Mouse (Mus musculus) embryonic facial prominence, embryonic 10.5 days (tissue): ENCODE results near the gene Gsx2. TPM values are rescaled to one million over a fixed set of nuclear protein-coding genes. Genes with fewer than 3 reads are reported as not detected.

Source experiments
- DNase-seq: peaks from one replicate; pipeline ENCODE4 v3.0.0-alpha.2; 2017; ENCODE audit warnings: low spot score
- H3K27ac ChIP-seq: fragments of 300-500 bp; sonication (generic); replicated peaks from 2 replicates; pipeline ENCODE4 v1.5.1; 2016; ENCODE audit warnings: mild to moderate bottlenecking
- H3K27me3 ChIP-seq: fragments of 300-500 bp; sonication (generic); replicated peaks from 2 replicates; pipeline ENCODE4 v1.6.1; 2016; ENCODE audit warnings: low read depth, mild to moderate bottlenecking; ENCODE audit not compliant: poor library complexity, severe bottlenecking
- H3K36me3 ChIP-seq: fragments of 300-500 bp; sonication (generic); replicated peaks from 2 replicates; pipeline ENCODE4 v1.6.1; 2016; ENCODE audit warnings: mild to moderate bottlenecking, moderate library complexity
- H3K4me1 ChIP-seq: fragments of 300-500 bp; sonication (generic); 2 replicates; pipeline ENCODE4 v1.6.1; 2016
- H3K4me3 ChIP-seq: fragments of 300-500 bp; sonication (generic); 2 replicates; pipeline ENCODE4 v1.5.1; 2016; ENCODE audit warnings: mild to moderate bottlenecking, moderate library complexity
- H3K9me3 ChIP-seq: fragments of 300-500 bp; sonication (generic); 2 replicates; pipeline ENCODE4 v1.6.1; 2016; ENCODE audit warnings: mild to moderate bottlenecking
- WGBS: fragments of 180-500 bp; shearing (Covaris S2); methylation state at CpG from one replicate; pipeline ENCODE4 v1.1.7; 2016; 5-methylcytosine and 5-hydroxymethylcytosine counted together
- polyA plus RNA-seq: library from polyadenylated mRNA; unstranded; fragments of >200 nt; fragmentation: Nextera tagmentation; extraction: Ambion mirVana; gene quantifications from 2 replicates; pipeline ENCODE4 v1.2.1, GENCODE M21; 2016

Gene Gsx2
- polyA plus RNA-seq, 1 experiment from 2014 or later = 1.3 TPM

GRCm38 (mm10) chr5:75083061-75083460, 7.7 kb downstream of the Gsx2 start:
- no peak overlapping the region for H3K27ac ChIP-seq
- peaks cover 30% of the 10 kb centered on the region for H3K4me1 ChIP-seq
- 0 out of 2 replicates have a peak overlapping the region, but pooled peaks have one; percentile 1 for H3K4me3 ChIP-seq
- no peaks in the 10 kb centered on the region for H3K36me3 ChIP-seq
- WGBS = 0% methylated on average over 14 of the region's 14 CpGs
- peak; percentile 49 for DNase-seq
- H3K9me3 ChIP-seq = no peaks in the 10 kb centered on the region
- H3K27me3 ChIP-seq = peaks cover 100% of the 10 kb centered on the region

GRCm38 (mm10) chr5:75083591-75084392, 8.4 kb downstream of the Gsx2 start:
- H3K27me3 ChIP-seq = peaks cover 100% of the 10 kb centered on the region
- peak; percentile 42 for DNase-seq
- H3K9me3 ChIP-seq = no peaks in the 10 kb centered on the region
- no peaks in the 10 kb centered on the region for H3K36me3 ChIP-seq
- H3K27ac ChIP-seq = no peak overlapping the region
- 1% methylated on average over 27 of the region's 27 CpGs for WGBS
- H3K4me1 ChIP-seq = peaks cover 30% of the 10 kb centered on the region
- H3K4me3 ChIP-seq = no peak overlapping the region

- Histone ChIP-seq H3K9me3 (no peaks in the 10 kb centered on the region), H3K4me1 (peaks cover 29% of the 10 kb centered on the region), H3K36me3 (no peaks in the 10 kb centered on the region), H3K4me3 (no peak overlapping the region), H3K27me3 (peaks cover 100% of the 10 kb centered on the region), H3K27ac (no peak overlapping the region)
- no peak for DNase-seq
- 3% methylated on average over 8 of the region's 8 CpGs for WGBS
These were observed 9.0 kb downstream of the Gsx2 start for GRCm38 (mm10) chr5:75084393-75084870.

GRCm38 (mm10) chr5:75084871-75085520, 9.6 kb downstream of the Gsx2 start:
- H3K4me1 ChIP-seq = peaks cover 27% of the 10 kb centered on the region
- H3K27ac ChIP-seq = no peak overlapping the region; the same call in 1 of the 2 replicates
- H3K9me3 ChIP-seq = no peaks in the 10 kb centered on the region
- DNase-seq = peak; percentile 27
- peaks cover 100% of the 10 kb centered on the region for H3K27me3 ChIP-seq
- under 1% methylated on average over 25 of the region's 25 CpGs for WGBS
- H3K36me3 ChIP-seq = no peaks in the 10 kb centered on the region
- peak overlapping the region; percentile 35; the same call in 1 of the 2 replicates for H3K4me3 ChIP-seq

GRCm38 (mm10) chr5:75085521-75085875, 10.1 kb downstream of the Gsx2 start:
- Histone ChIP-seq H3K4me1 (peaks cover 27% of the 10 kb centered on the region), H3K27me3 (peaks cover 98% of the 10 kb centered on the region), H3K27ac (no peak overlapping the region), H3K4me3 (peak overlapping the region; percentile 35; the same call in 1 of the 2 replicates), H3K9me3 (no peaks in the 10 kb centered on the region), H3K36me3 (no peaks in the 10 kb centered on the region)
- DNase-seq = peak; percentile 37
- 1% methylated on average over 17 of the region's 17 CpGs for WGBS

- Histone ChIP-seq H3K27ac (no peak overlapping the region), H3K36me3 (no peaks in the 10 kb centered on the region), H3K27me3 (peaks cover 94% of the 10 kb centered on the region), H3K4me3 (no peak overlapping the region), H3K9me3 (no peaks in the 10 kb centered on the region), H3K4me1 (peaks cover 27% of the 10 kb centered on the region)
- 10% methylated on average over 4 of the region's 4 CpGs for WGBS
- no peak for DNase-seq
These were observed 10.5 kb downstream of the Gsx2 start for GRCm38 (mm10) chr5:75085906-75086305.

GRCm38 (mm10) chr5:75106511-75106910, 31.1 kb downstream of the Gsx2 start:
- H3K36me3 ChIP-seq = no peaks in the 10 kb centered on the region
- H3K27me3 ChIP-seq = peaks cover 10% of the 10 kb centered on the region; the same call in 1 of the 2 replicates
- H3K9me3 ChIP-seq = no peaks in the 10 kb centered on the region
- 66% methylated on average over 3 of the region's 3 CpGs for WGBS
- peaks cover 3% of the 10 kb centered on the region for H3K4me1 ChIP-seq
- H3K4me3 ChIP-seq = no peak overlapping the region
- DNase-seq = no peak
- no peak overlapping the region for H3K27ac ChIP-seq

- DNase-seq = no peak
These were observed 34.0 kb downstream of the Gsx2 start for GRCm38 (mm10) chr5:75109368-75109767.

GRCm38 (mm10) chr5:75111781-75112180, 36.4 kb downstream of the Gsx2 start:
- Histone ChIP-seq H3K4me1 (peaks cover 3% of the 10 kb centered on the region), H3K9me3 (no peaks in the 10 kb centered on the region), H3K4me3 (no peak overlapping the region), H3K36me3 (no peaks in the 10 kb centered on the region), H3K27me3 (peaks cover 23% of the 10 kb centered on the region), H3K27ac (no peak overlapping the region)
- WGBS = 60% methylated on average over 5 of the region's 5 CpGs
- DNase-seq = no peak

More at GRCm38 (mm10) chr5:75109368-75109767, 34.0 kb downstream of the Gsx2 start:
- H3K27ac ChIP-seq = no peak overlapping the region
- H3K36me3 ChIP-seq = no peaks in the 10 kb centered on the region
- no peaks in the 10 kb centered on the region for H3K9me3 ChIP-seq
- H3K4me1 ChIP-seq = peaks cover 3% of the 10 kb centered on the region
- 43% methylated on average over 5 of the region's 5 CpGs for WGBS
- no peak overlapping the region for H3K4me3 ChIP-seq
- peaks cover 15% of the 10 kb centered on the region for H3K27me3 ChIP-seq

GRCm38 (mm10) chr5:75118840-75119239, 43.4 kb downstream of the Gsx2 start:
- no peaks in the 10 kb centered on the region for H3K9me3 ChIP-seq
- H3K27ac ChIP-seq = no peak overlapping the region
- H3K27me3 ChIP-seq = peaks cover 13% of the 10 kb centered on the region
- no peaks in the 10 kb centered on the region for H3K36me3 ChIP-seq
- 65% methylated on average over 7 of the region's 7 CpGs for WGBS
- H3K4me1 ChIP-seq = no peaks in the 10 kb centered on the region
- no peak overlapping the region for H3K4me3 ChIP-seq
- peak; percentile 51 for DNase-seq

GRCm38 (mm10) chr5:75121646-75122045, 46.2 kb downstream of the Gsx2 start:
- H3K27me3 ChIP-seq = no peaks in the 10 kb centered on the region
- H3K27ac ChIP-seq = no peak overlapping the region
- no peaks in the 10 kb centered on the region for H3K36me3 ChIP-seq
- H3K4me1 ChIP-seq = no peaks in the 10 kb centered on the region
- no peaks in the 10 kb centered on the region for H3K9me3 ChIP-seq
- no peak for DNase-seq
- WGBS = 49% methylated on average over 5 of the region's 5 CpGs
- H3K4me3 ChIP-seq = no peak overlapping the region
